Mouse (Mus musculus) megakaryocyte progenitor cell, adult 5-6 weeks (primary cell): ENCODE measurements around the gene Btg2. TPM values are rescaled to one million over a fixed set of nuclear protein-coding genes. Genes with fewer than 3 reads are reported as not detected.

Experiments used
- ATAC-seq: replicated peaks from 2 replicates; pipeline ENCODE4 v1.8.0; 2016; ENCODE audit warnings: mild to moderate bottlenecking, moderate TSS enrichment, inconsistent platforms; ENCODE audit not compliant: poor library complexity
- total RNA-seq, 2 experiments: library from RNA; stranded (forward) in 1 of 2; stranded (reverse) in 1 of 2; fragments of 157-497, 149-512 nt in 1 of 2; fragments of 200-1000 nt in 1 of 2; gene quantifications; 2 replicates each; pipeline versions ENCODE4 v1.2.3 to v1.2.4; 2015 to 2017

Btg2 gene
- total RNA-seq, 2 experiments from 2014 or later = 14.2 to 47.8 TPM

DNA sequence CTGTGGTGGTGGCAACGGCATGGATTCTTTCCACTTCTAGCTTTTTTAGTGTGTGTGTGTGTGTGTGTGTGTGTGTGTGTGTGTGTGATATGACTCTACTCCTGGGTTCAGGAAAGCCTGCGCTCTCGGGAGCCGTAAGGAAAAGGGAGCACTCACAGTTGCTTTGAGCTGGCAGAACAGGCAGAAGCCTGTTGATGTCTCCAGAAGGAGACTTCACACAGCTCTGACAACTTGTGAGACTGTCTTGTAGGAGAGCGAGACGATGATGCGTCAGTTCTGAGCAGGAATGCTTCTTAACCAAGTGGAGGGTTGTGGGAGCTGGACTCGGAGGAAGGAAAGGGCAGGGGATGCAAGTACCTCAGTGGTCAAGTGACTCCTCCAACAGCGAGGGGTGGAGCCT lies 52.2 kb downstream of the Btg2 start:
- no peak for ATAC-seq

DNA sequence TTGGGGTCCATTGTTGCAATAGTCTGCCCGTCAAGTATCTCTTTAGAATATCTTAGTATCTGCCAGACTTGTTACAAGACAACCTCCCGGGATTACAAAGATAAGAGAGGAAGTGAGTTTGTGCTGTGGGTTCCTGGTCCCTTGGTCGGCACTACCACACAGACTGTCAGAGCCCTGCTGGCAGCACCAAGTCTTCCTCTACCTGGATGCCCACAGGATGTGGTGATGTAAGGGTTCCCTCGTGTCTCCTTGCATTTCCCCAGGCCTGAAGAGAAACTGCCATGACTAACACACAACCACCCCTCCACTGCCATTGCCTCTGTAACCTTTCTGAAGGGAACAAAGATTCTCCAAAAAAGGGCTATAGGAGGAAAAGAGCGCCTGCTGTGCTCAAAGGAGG lies 52.9 kb downstream of the Btg2 start:
- ATAC-seq = peak; percentile 48

Other genes with a start within 250 kb of the Btg2 start
- not detected in 2 replicates for gene Optc, start 171.1 kb downstream of the Btg2 start, total RNA-seq (2015)
- gene Optc, start 171.1 kb downstream of the Btg2 start, total RNA-seq (2017) = not detected in 2 replicates
- not detected in 2 replicates for gene Prelp, start 157.7 kb downstream of the Btg2 start, total RNA-seq (2015)
- not detected in 2 replicates for gene Prelp, start 157.7 kb downstream of the Btg2 start, total RNA-seq (2017)
- gene Fmod, start 41.9 kb downstream of the Btg2 start, total RNA-seq (2015) = not detected in 2 replicates
- gene Fmod, start 41.9 kb downstream of the Btg2 start, total RNA-seq (2017) = not detected in 2 replicates
- 1.3 and 2.3 TPM in 2 replicates for gene Chit1, start 32.1 kb upstream of the Btg2 start, total RNA-seq (2015)
- 0.74 and 1.8 TPM in 2 replicates for gene Chit1, start 32.1 kb upstream of the Btg2 start, total RNA-seq (2017)
- 9.3 and 21.2 TPM in 2 replicates for gene Chil1, start 103.1 kb upstream of the Btg2 start, total RNA-seq (2015)
- gene Chil1, start 103.1 kb upstream of the Btg2 start, total RNA-seq (2017) = 8.9 and 16.2 TPM in 2 replicates
- 0.17 TPM in 1 of 2 replicates, not detected in the other for gene Mybph, start 114.3 kb upstream of the Btg2 start, total RNA-seq (2015)
- gene Mybph, start 114.3 kb upstream of the Btg2 start, total RNA-seq (2017) = not detected in 2 replicates
- not detected in 2 replicates for gene Adora1, start 156.3 kb upstream of the Btg2 start, total RNA-seq (2015)
- gene Adora1, start 156.3 kb upstream of the Btg2 start, total RNA-seq (2017) = not detected in 2 replicates
- gene Myog, start 210.9 kb upstream of the Btg2 start, total RNA-seq (2015) = not detected in 2 replicates
- gene Myog, start 210.9 kb upstream of the Btg2 start, total RNA-seq (2017) = not detected in 2 replicates